Mouse (Mus musculus): ENCODE data around the gene Cnot11. TPM values are rescaled to one million over a fixed set of nuclear protein-coding genes. Genes with fewer than 3 reads are reported as not detected.

The Cnot11 gene
- polyA plus RNA-seq, 1 experiment from 2014 or later: 33.5 TPM

GRCm38 (mm10) chr1:39505600-39505999 lies 29.2 kb upstream of the Cnot11 start:
- Histone ChIP-seq H3K27ac (ENCODE audit: low read depth, low read length) (no peak overlapping the region), H3K9me3 (ENCODE audit: control insufficient read depth, low read length) (no peaks in the 10 kb centered on the region), H3K36me3 (ENCODE audit: control insufficient read depth, insufficient read depth, low read length) (no peaks in the 10 kb centered on the region), H3K4me3 (ENCODE audit: low read depth, low read length) (no peak overlapping the region), H3K4me2 (ENCODE audit: low read depth) (no peak overlapping the region), H3K9ac (ENCODE audit: low read length) (no peak overlapping the region), H3K27me3 (ENCODE audit: control insufficient read depth, insufficient read depth, low read length) (no peaks in the 10 kb centered on the region), H3K4me1 (ENCODE audit: control insufficient read depth, insufficient read depth, low read length) (no peaks in the 10 kb centered on the region)
- DNase-seq (ENCODE audit: low spot score): no peak
- WGBS: 80% methylated on average over 9 of the region's 9 CpGs
- ATAC-seq (ENCODE audit: insufficient read depth, low FRiP score, low TSS enrichment): no peak

GRCm38 (mm10) chr1:39511775-39512174 lies 23.0 kb upstream of the Cnot11 start:
- Histone ChIP-seq H3K4me1 (ENCODE audit: control insufficient read depth, insufficient read depth, low read length) (no peaks in the 10 kb centered on the region), H3K36me3 (ENCODE audit: control insufficient read depth, insufficient read depth, low read length) (no peaks in the 10 kb centered on the region), H3K9ac (ENCODE audit: low read length) (no peak overlapping the region), H3K4me2 (ENCODE audit: low read depth) (no peak overlapping the region), H3K4me3 (ENCODE audit: low read depth, low read length) (no peak overlapping the region), H3K27ac (ENCODE audit: low read depth, low read length) (no peak overlapping the region), H3K27me3 (ENCODE audit: control insufficient read depth, insufficient read depth, low read length) (no peaks in the 10 kb centered on the region), H3K9me3 (ENCODE audit: control insufficient read depth, low read length) (no peaks in the 10 kb centered on the region)
- DNase-seq (ENCODE audit: low spot score) (no peak), ATAC-seq (ENCODE audit: insufficient read depth, low FRiP score, low TSS enrichment) (no peak)
- WGBS: 72% methylated on average over 8 of the region's 8 CpGs

- 89% methylated on average over 1 of the region's 1 CpGs for WGBS
Measured at GRCm38 (mm10) chr1:39512183-39512582, 22.6 kb upstream of the Cnot11 start.

GRCm38 (mm10) chr1:39515303-39515991 lies 19.3 kb upstream of the Cnot11 start:
- Histone ChIP-seq H3K27ac (ENCODE audit: low read depth, low read length) (no peak overlapping the region), H3K4me3 (ENCODE audit: low read depth, low read length) (no peak overlapping the region), H3K4me1 (ENCODE audit: control insufficient read depth, insufficient read depth, low read length) (no peaks in the 10 kb centered on the region), H3K36me3 (ENCODE audit: control insufficient read depth, insufficient read depth, low read length) (no peaks in the 10 kb centered on the region), H3K4me2 (ENCODE audit: low read depth) (no peak overlapping the region), H3K9ac (ENCODE audit: low read length) (no peak overlapping the region), H3K9me3 (ENCODE audit: control insufficient read depth, low read length) (no peaks in the 10 kb centered on the region), H3K27me3 (ENCODE audit: control insufficient read depth, insufficient read depth, low read length) (no peaks in the 10 kb centered on the region)
- WGBS: 87% methylated on average over 10 of the region's 10 CpGs
- no peak for ATAC-seq (ENCODE audit: insufficient read depth, low FRiP score, low TSS enrichment)
- DNase-seq (ENCODE audit: low spot score): no peak

More at GRCm38 (mm10) chr1:39512183-39512582, 22.6 kb upstream of the Cnot11 start:
- H3K4me1 ChIP-seq (ENCODE audit: control insufficient read depth, insufficient read depth, low read length): no peaks in the 10 kb centered on the region
- H3K4me2 ChIP-seq (ENCODE audit: low read depth): no peak overlapping the region
- DNase-seq (ENCODE audit: low spot score) (no peak), ATAC-seq (ENCODE audit: insufficient read depth, low FRiP score, low TSS enrichment) (no peak)
- no peaks in the 10 kb centered on the region for H3K27me3 ChIP-seq (ENCODE audit: control insufficient read depth, insufficient read depth, low read length)
- no peak overlapping the region for H3K9ac ChIP-seq (ENCODE audit: low read length)
- no peaks in the 10 kb centered on the region for H3K36me3 ChIP-seq (ENCODE audit: control insufficient read depth, insufficient read depth, low read length)
- no peaks in the 10 kb centered on the region for H3K9me3 ChIP-seq (ENCODE audit: control insufficient read depth, low read length)
- no peak overlapping the region for H3K4me3 ChIP-seq (ENCODE audit: low read depth, low read length)
- H3K27ac ChIP-seq (ENCODE audit: low read depth, low read length): no peak overlapping the region

GRCm38 (mm10) chr1:39521326-39521725 lies 13.5 kb upstream of the Cnot11 start:
- H3K4me2 ChIP-seq (ENCODE audit: low read depth): no peak overlapping the region
- H3K27me3 ChIP-seq (ENCODE audit: control insufficient read depth, insufficient read depth, low read length): no peaks in the 10 kb centered on the region
- WGBS: 93% methylated on average over 7 of the region's 7 CpGs
- no peaks in the 10 kb centered on the region for H3K4me1 ChIP-seq (ENCODE audit: control insufficient read depth, insufficient read depth, low read length)
- H3K36me3 ChIP-seq (ENCODE audit: control insufficient read depth, insufficient read depth, low read length): no peaks in the 10 kb centered on the region
- no peak for DNase-seq (ENCODE audit: low spot score)
- H3K27ac ChIP-seq (ENCODE audit: low read depth, low read length): no peak overlapping the region
- no peak overlapping the region for H3K9ac ChIP-seq (ENCODE audit: low read length)
- no peak overlapping the region for H3K4me3 ChIP-seq (ENCODE audit: low read depth, low read length)
- ATAC-seq (ENCODE audit: insufficient read depth, low FRiP score, low TSS enrichment): no peak
- H3K9me3 ChIP-seq (ENCODE audit: control insufficient read depth, low read length): no peaks in the 10 kb centered on the region

- H3K27me3 ChIP-seq (ENCODE audit: control insufficient read depth, insufficient read depth, low read length): no peaks in the 10 kb centered on the region
- H3K4me1 ChIP-seq (ENCODE audit: control insufficient read depth, insufficient read depth, low read length): no peaks in the 10 kb centered on the region
- no peak overlapping the region for H3K27ac ChIP-seq (ENCODE audit: low read depth, low read length)
- H3K4me2 ChIP-seq (ENCODE audit: low read depth): no peak overlapping the region
- H3K4me3 ChIP-seq (ENCODE audit: low read depth, low read length): no peak overlapping the region
- WGBS: 33% methylated on average over 5 of the region's 5 CpGs
- H3K9me3 ChIP-seq (ENCODE audit: control insufficient read depth, low read length): no peaks in the 10 kb centered on the region
- H3K9ac ChIP-seq (ENCODE audit: low read length): no peak overlapping the region
- no peak for DNase-seq (ENCODE audit: low spot score)
- no peak for ATAC-seq (ENCODE audit: insufficient read depth, low FRiP score, low TSS enrichment)
- no peaks in the 10 kb centered on the region for H3K36me3 ChIP-seq (ENCODE audit: control insufficient read depth, insufficient read depth, low read length)
Measured at GRCm38 (mm10) chr1:39522519-39522918, 12.3 kb upstream of the Cnot11 start.

DNA sequence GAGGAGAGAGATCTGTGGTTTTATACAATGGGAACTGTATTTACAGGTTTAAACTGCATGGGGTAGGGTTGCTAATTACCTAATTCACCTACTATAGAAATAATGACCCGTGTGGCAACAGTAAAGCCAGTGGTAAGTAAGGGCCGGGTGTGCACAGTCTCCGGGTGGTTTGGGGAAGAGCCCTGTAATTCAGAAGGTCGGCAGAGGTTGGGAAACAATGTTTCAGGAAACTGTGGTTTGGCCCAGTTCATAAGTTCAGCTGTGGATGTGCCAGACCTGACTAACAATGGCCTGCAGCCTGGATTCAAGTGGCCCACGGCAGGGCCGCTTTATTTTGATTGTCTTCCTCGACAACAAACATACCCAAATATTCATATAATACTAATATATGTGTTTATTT lies 9.0 kb upstream of the Cnot11 start:
- WGBS: 73% methylated on average over 7 of the region's 7 CpGs
- ATAC-seq (ENCODE audit: insufficient read depth, low FRiP score, low TSS enrichment): no peak
- H3K4me2 ChIP-seq (ENCODE audit: low read depth): no peak overlapping the region
- H3K9me3 ChIP-seq (ENCODE audit: control insufficient read depth, low read length): no peaks in the 10 kb centered on the region
- H3K27me3 ChIP-seq (ENCODE audit: control insufficient read depth, insufficient read depth, low read length): no peaks in the 10 kb centered on the region
- H3K4me1 ChIP-seq (ENCODE audit: control insufficient read depth, insufficient read depth, low read length): no peaks in the 10 kb centered on the region
- H3K27ac ChIP-seq (ENCODE audit: low read depth, low read length): no peak overlapping the region
- H3K4me3 ChIP-seq (ENCODE audit: low read depth, low read length): no peak overlapping the region
- H3K36me3 ChIP-seq (ENCODE audit: control insufficient read depth, insufficient read depth, low read length): no peaks in the 10 kb centered on the region
- no peak overlapping the region for H3K9ac ChIP-seq (ENCODE audit: low read length)
- DNase-seq (ENCODE audit: low spot score): no peak

GRCm38 (mm10) chr1:39526371-39527167 lies 8.2 kb upstream of the Cnot11 start:
- H3K36me3 ChIP-seq (ENCODE audit: control insufficient read depth, insufficient read depth, low read length): no peaks in the 10 kb centered on the region
- no peak overlapping the region for H3K4me3 ChIP-seq (ENCODE audit: low read depth, low read length)
- no peaks in the 10 kb centered on the region for H3K9me3 ChIP-seq (ENCODE audit: control insufficient read depth, low read length)
- no peak overlapping the region for H3K9ac ChIP-seq (ENCODE audit: low read length)
- no peak overlapping the region for H3K27ac ChIP-seq (ENCODE audit: low read depth, low read length)
- no peaks in the 10 kb centered on the region for H3K27me3 ChIP-seq (ENCODE audit: control insufficient read depth, insufficient read depth, low read length)
- 89% methylated on average over 9 of the region's 9 CpGs for WGBS
- no peak for DNase-seq (ENCODE audit: low spot score)
- ATAC-seq (ENCODE audit: insufficient read depth, low FRiP score, low TSS enrichment): no peak
- H3K4me1 ChIP-seq (ENCODE audit: control insufficient read depth, insufficient read depth, low read length): no peaks in the 10 kb centered on the region
- no peak overlapping the region for H3K4me2 ChIP-seq (ENCODE audit: low read depth)

DNA sequence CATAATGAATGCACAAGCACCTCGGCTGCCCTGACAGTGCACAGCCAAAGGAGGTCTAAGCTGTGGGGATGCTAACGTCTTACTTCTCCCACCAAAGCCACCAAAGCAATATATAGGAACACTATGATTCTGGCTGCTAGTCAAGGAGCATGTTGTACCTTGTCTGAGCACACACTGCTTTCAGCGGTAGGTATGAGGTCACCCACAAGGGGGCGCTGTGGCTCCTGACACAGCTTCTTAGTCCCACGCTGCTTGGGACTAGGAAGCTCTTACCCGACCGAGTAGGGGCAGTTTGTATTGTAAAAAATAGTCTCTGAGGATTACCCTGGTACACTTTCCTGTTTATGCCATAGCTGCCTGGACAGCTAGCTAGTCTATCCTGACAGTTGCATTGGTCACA lies 7.4 kb upstream of the Cnot11 start:
- no peak overlapping the region for H3K4me2 ChIP-seq (ENCODE audit: low read depth)
- no peaks in the 10 kb centered on the region for H3K27me3 ChIP-seq (ENCODE audit: control insufficient read depth, insufficient read depth, low read length)
- 11% methylated on average over 7 of the region's 7 CpGs for WGBS
- no peaks in the 10 kb centered on the region for H3K36me3 ChIP-seq (ENCODE audit: control insufficient read depth, insufficient read depth, low read length)
- no peak overlapping the region for H3K9ac ChIP-seq (ENCODE audit: low read length)
- peak; percentile 83 for DNase-seq (ENCODE audit: low spot score)
- H3K4me1 ChIP-seq (ENCODE audit: control insufficient read depth, insufficient read depth, low read length): no peaks in the 10 kb centered on the region
- peak; percentile 43; the same call in 1 of the 2 replicates for ATAC-seq (ENCODE audit: insufficient read depth, low FRiP score, low TSS enrichment)
- no peak overlapping the region for H3K27ac ChIP-seq (ENCODE audit: low read depth, low read length)
- no peak overlapping the region for H3K4me3 ChIP-seq (ENCODE audit: low read depth, low read length)
- no peaks in the 10 kb centered on the region for H3K9me3 ChIP-seq (ENCODE audit: control insufficient read depth, low read length)

All from neural tube, embryonic 11.5 days (tissue).